Mouse (Mus musculus): ENCODE results near the gene Pnliprp2. TPM values are rescaled to one million over a fixed set of nuclear protein-coding genes. Genes with fewer than 3 reads are reported as not detected.

Gene Pnliprp2
- polyA plus RNA-seq, 1 experiment from 2014 or later: 0.21 TPM

GRCm38 (mm10) chr19:58776461-58776860, 16.9 kb downstream of the Pnliprp2 start:
- WGBS: 42% methylated on average over 5 of the region's 5 CpGs
- Histone ChIP-seq H3K27ac (ENCODE audit: low read length) (no peak overlapping the region), H3K4me3 (ENCODE audit: low read length) (no peak overlapping the region), H3K9ac (ENCODE audit: low read length) (no peak overlapping the region), H3K4me2 (ENCODE audit: low read depth, low read length) (no peak overlapping the region), H3K4me1 (replicated peaks; ENCODE audit: control insufficient read depth, insufficient read depth, low read length) (no peaks in the 10 kb centered on the region), H3K9me3 (ENCODE audit: control insufficient read depth, low read length) (no peaks in the 10 kb centered on the region), H3K27me3 (ENCODE audit: control insufficient read depth, insufficient read depth, low read depth, low read length) (no peaks in the 10 kb centered on the region), H3K36me3 (ENCODE audit: control insufficient read depth, insufficient read depth, low read length) (no peaks in the 10 kb centered on the region)
- no peak for ATAC-seq (ENCODE audit: low read depth)

DNA sequence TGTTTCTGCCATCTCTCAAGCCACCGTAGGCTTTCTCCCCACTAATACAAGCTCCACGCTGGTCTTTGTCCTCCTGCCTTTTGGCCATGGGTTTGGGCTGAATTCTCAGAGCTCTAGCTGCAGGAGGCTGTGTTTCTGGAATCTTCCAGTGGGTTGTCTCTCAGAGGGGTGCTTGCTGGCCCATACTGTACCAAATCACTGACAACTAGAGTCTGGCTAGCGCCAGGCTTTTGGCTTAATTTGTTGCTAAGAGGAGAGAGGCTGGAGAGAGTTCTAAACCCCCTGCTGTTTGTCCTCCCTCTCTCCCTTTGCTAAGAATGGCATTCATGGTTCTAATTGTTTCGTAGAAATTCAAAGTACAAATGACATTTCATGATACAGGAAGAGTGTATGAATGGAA, 22.0 kb downstream of the Pnliprp2 start:
- H3K4me3 ChIP-seq (ENCODE audit: low read length): no peak overlapping the region
- H3K27ac ChIP-seq (ENCODE audit: low read length): no peak overlapping the region
- H3K9ac ChIP-seq (ENCODE audit: low read length): no peak overlapping the region
- no peaks in the 10 kb centered on the region for H3K27me3 ChIP-seq (ENCODE audit: control insufficient read depth, insufficient read depth, low read depth, low read length)
- no peaks in the 10 kb centered on the region for H3K4me1 ChIP-seq (replicated peaks; ENCODE audit: control insufficient read depth, insufficient read depth, low read length)
- 71% methylated on average over 4 of the region's 4 CpGs for WGBS
- no peak for ATAC-seq (ENCODE audit: low read depth)
- no peak overlapping the region for H3K4me2 ChIP-seq (ENCODE audit: low read depth, low read length)
- no peaks in the 10 kb centered on the region for H3K9me3 ChIP-seq (ENCODE audit: control insufficient read depth, low read length)
- no peaks in the 10 kb centered on the region for H3K36me3 ChIP-seq (ENCODE audit: control insufficient read depth, insufficient read depth, low read length)

DNA sequence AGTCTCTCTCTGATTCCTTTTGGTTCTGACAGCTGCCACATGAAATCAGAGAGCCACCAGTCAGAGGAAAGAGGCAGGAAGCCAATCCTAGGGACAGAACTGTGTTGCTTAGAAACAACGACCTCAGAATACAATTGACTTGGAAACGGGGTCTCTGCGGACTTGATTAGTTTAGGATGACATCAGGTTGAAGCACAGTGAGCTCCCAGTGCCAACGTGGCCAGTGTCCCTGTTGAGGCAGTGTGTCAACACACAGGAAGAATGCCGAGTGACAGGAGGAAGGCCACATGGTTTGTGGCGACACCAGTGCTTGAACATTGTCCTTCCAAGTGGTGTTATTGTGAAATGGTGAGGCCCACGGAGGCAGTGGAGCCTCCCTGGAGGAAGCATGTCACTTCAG, 24.4 kb downstream of the Pnliprp2 start:
- Histone ChIP-seq H3K4me2 (ENCODE audit: low read depth, low read length) (no peak overlapping the region), H3K9ac (ENCODE audit: low read length) (no peak overlapping the region), H3K36me3 (ENCODE audit: control insufficient read depth, insufficient read depth, low read length) (no peaks in the 10 kb centered on the region), H3K27me3 (ENCODE audit: control insufficient read depth, insufficient read depth, low read depth, low read length) (no peaks in the 10 kb centered on the region), H3K27ac (ENCODE audit: low read length) (no peak overlapping the region), H3K4me1 (replicated peaks; ENCODE audit: control insufficient read depth, insufficient read depth, low read length) (no peaks in the 10 kb centered on the region), H3K4me3 (ENCODE audit: low read length) (no peak overlapping the region), H3K9me3 (ENCODE audit: control insufficient read depth, low read length) (no peaks in the 10 kb centered on the region)
- WGBS: 39% methylated on average over 7 of the region's 7 CpGs
- no peak for ATAC-seq (ENCODE audit: low read depth)

GRCm38 (mm10) chr19:58789194-58789593, 29.7 kb downstream of the Pnliprp2 start:
- 61% methylated on average over 11 of the region's 11 CpGs for WGBS
- no peak overlapping the region for H3K4me3 ChIP-seq (ENCODE audit: low read length)
- no peaks in the 10 kb centered on the region for H3K9me3 ChIP-seq (ENCODE audit: control insufficient read depth, low read length)
- no peak overlapping the region for H3K4me2 ChIP-seq (ENCODE audit: low read depth, low read length)
- H3K36me3 ChIP-seq (ENCODE audit: control insufficient read depth, insufficient read depth, low read length): no peaks in the 10 kb centered on the region
- H3K4me1 ChIP-seq (replicated peaks; ENCODE audit: control insufficient read depth, insufficient read depth, low read length): no peaks in the 10 kb centered on the region
- ATAC-seq (ENCODE audit: low read depth): no peak
- no peaks in the 10 kb centered on the region for H3K27me3 ChIP-seq (ENCODE audit: control insufficient read depth, insufficient read depth, low read depth, low read length)
- no peak overlapping the region for H3K9ac ChIP-seq (ENCODE audit: low read length)
- H3K27ac ChIP-seq (ENCODE audit: low read length): no peak overlapping the region

DNA sequence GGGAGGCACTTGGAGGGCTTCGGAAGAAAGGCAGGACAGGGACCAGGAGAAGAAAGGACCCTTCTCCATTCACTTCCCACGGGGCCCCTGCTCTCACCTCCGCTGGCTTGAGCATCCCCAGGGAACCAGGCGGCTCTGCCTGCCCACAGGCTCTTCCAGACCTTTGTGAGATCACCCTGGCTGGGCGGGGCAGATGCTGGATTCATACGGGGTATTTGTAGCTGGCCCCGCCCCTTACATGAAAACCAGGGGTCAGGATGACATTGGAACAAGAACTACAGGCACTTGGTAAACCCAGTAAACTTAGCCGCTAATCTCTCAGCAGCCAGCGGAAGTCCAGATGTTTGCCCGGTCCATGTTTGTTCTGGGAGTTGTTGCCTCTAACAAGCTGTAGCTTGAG, 34.8 kb downstream of the Pnliprp2 start, which contains the start of gene 1700019N19Rik:
Gene 1700019N19Rik, minus strand, starts transcription at position 178 of the 400 bp plus-strand sequence.
- Histone ChIP-seq H3K36me3 (ENCODE audit: control insufficient read depth, insufficient read depth, low read length) (no peaks in the 10 kb centered on the region), H3K4me1 (replicated peaks; ENCODE audit: control insufficient read depth, insufficient read depth, low read length) (no peaks in the 10 kb centered on the region), H3K4me3 (ENCODE audit: low read length) (no peak within 1 kb of the TSS), H3K9me3 (ENCODE audit: control insufficient read depth, low read length) (no peaks in the 10 kb centered on the region), H3K9ac (ENCODE audit: low read length) (no peak within 1 kb of the TSS), H3K27me3 (ENCODE audit: control insufficient read depth, insufficient read depth, low read depth, low read length) (no peaks in the 10 kb centered on the region), H3K4me2 (ENCODE audit: low read depth, low read length) (no peak within 1 kb of the TSS), H3K27ac (ENCODE audit: low read length) (no peak within 1 kb of the TSS)
- 33% methylated on average over 10 of the region's 10 CpGs for WGBS
- no peak for ATAC-seq (ENCODE audit: low read depth)

DNA sequence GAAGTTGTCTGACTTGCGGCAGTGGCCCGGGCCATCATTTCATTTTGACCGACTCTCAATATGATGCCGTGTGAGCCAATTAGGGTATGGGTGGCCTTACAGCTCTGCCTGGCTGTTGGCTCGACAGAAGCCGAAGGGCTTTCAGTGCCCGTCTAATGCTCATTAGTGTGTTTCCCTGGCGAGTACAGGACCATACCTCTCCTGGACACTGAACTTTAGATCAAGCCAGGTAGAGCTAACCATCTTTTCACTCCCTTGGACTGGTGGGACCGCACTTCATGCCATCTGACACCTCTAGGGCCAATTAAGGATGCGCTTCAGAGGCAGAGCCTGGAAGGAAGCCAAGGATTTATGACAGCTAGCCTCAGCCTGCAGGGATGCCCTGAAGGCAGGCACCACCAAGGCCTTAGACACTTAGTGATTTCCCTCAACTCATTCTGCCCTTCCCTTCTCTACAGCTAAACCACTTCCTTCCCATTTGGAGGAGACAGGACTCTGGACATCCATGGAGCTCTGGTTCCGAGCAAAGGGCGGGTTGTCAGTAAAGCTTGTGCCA, 35.7 kb downstream of the Pnliprp2 start:
- no peak overlapping the region for H3K4me2 ChIP-seq (ENCODE audit: low read depth, low read length)
- no peaks in the 10 kb centered on the region for H3K27me3 ChIP-seq (ENCODE audit: control insufficient read depth, insufficient read depth, low read depth, low read length)
- H3K27ac ChIP-seq (ENCODE audit: low read length): no peak overlapping the region
- H3K9ac ChIP-seq (ENCODE audit: low read length): no peak overlapping the region
- WGBS: 78% methylated on average over 12 of the region's 12 CpGs
- no peaks in the 10 kb centered on the region for H3K4me1 ChIP-seq (replicated peaks; ENCODE audit: control insufficient read depth, insufficient read depth, low read length)
- ATAC-seq (ENCODE audit: low read depth): no peak
- H3K9me3 ChIP-seq (ENCODE audit: control insufficient read depth, low read length): no peaks in the 10 kb centered on the region
- H3K4me3 ChIP-seq (ENCODE audit: low read length): no peak overlapping the region
- H3K36me3 ChIP-seq (ENCODE audit: control insufficient read depth, insufficient read depth, low read length): no peaks in the 10 kb centered on the region

GRCm38 (mm10) chr19:58805191-58805779, 45.8 kb downstream of the Pnliprp2 start:
- Histone ChIP-seq H3K4me2 (ENCODE audit: low read depth, low read length) (no peak overlapping the region), H3K4me3 (ENCODE audit: low read length) (no peak overlapping the region), H3K27ac (ENCODE audit: low read length) (no peak overlapping the region), H3K4me1 (replicated peaks; ENCODE audit: control insufficient read depth, insufficient read depth, low read length) (no peaks in the 10 kb centered on the region), H3K9ac (ENCODE audit: low read length) (no peak overlapping the region), H3K36me3 (ENCODE audit: control insufficient read depth, insufficient read depth, low read length) (no peaks in the 10 kb centered on the region), H3K27me3 (ENCODE audit: control insufficient read depth, insufficient read depth, low read depth, low read length) (no peaks in the 10 kb centered on the region), H3K9me3 (ENCODE audit: control insufficient read depth, low read length) (no peaks in the 10 kb centered on the region)
- ATAC-seq (ENCODE audit: low read depth): no peak
- 72% methylated on average over 9 of the region's 9 CpGs for WGBS

DNA sequence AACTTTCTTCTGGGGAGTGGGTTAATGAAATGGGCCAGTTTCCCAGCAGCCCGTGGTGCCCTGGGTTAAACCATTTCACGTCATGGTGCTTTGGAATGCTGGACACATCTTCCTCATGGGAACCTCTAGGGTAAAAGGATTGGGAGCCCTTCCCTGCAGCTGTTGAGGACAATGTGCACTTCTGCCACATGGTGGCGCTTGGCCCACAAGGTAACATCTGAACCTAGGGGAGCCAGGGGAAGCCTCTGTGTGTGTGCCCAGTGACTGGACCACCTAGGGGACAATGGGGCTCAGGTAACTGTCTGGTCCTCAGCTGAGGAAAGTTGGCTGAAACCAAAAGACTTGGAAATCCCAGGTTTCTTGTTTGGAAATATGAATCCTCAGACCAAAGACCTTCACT, 46.8 kb downstream of the Pnliprp2 start:
- Histone ChIP-seq H3K36me3 (ENCODE audit: control insufficient read depth, insufficient read depth, low read length) (no peaks in the 10 kb centered on the region), H3K27me3 (ENCODE audit: control insufficient read depth, insufficient read depth, low read depth, low read length) (no peaks in the 10 kb centered on the region), H3K27ac (ENCODE audit: low read length) (no peak overlapping the region), H3K4me1 (replicated peaks; ENCODE audit: control insufficient read depth, insufficient read depth, low read length) (no peaks in the 10 kb centered on the region), H3K9ac (ENCODE audit: low read length) (no peak overlapping the region), H3K4me2 (ENCODE audit: low read depth, low read length) (no peak overlapping the region), H3K9me3 (ENCODE audit: control insufficient read depth, low read length) (no peaks in the 10 kb centered on the region), H3K4me3 (ENCODE audit: low read length) (no peak overlapping the region)
- WGBS: 4% methylated on average over 3 of the region's 3 CpGs
- peak; percentile 68; the same call in 1 of the 2 replicates for ATAC-seq (ENCODE audit: low read depth)

DNA sequence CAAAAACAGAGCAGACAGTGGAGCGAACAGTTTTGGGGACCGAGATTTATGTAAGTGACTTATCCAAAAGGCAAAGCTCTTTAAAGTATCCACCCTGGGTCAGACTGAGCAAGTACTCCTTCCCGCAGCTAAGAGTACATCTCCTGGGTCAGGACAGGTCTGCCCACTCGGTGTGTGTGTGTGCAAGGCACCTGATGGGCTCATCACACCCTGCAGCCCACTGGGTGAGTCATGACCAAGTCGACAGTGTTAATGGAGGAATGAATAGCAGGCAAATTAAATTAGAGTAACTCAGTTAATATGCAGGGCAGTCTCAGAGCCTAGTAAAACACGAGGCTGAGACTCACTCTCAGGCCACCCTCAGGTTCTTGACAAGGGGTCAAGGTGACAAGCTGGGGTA, 49.3 kb downstream of the Pnliprp2 start:
- no peak overlapping the region for H3K4me2 ChIP-seq (ENCODE audit: low read depth, low read length)
- H3K27ac ChIP-seq (ENCODE audit: low read length): no peak overlapping the region
- H3K36me3 ChIP-seq (ENCODE audit: control insufficient read depth, insufficient read depth, low read length): no peaks in the 10 kb centered on the region
- no peaks in the 10 kb centered on the region for H3K9me3 ChIP-seq (ENCODE audit: control insufficient read depth, low read length)
- H3K4me3 ChIP-seq (ENCODE audit: low read length): no peak overlapping the region
- H3K27me3 ChIP-seq (ENCODE audit: control insufficient read depth, insufficient read depth, low read depth, low read length): no peaks in the 10 kb centered on the region
- H3K9ac ChIP-seq (ENCODE audit: low read length): no peak overlapping the region
- no peaks in the 10 kb centered on the region for H3K4me1 ChIP-seq (replicated peaks; ENCODE audit: control insufficient read depth, insufficient read depth, low read length)
- ATAC-seq (ENCODE audit: low read depth): no peak
- 76% methylated on average over 6 of the region's 6 CpGs for WGBS

Measured in lung, embryonic 16.5 days (tissue).